Mouse (Mus musculus) liver, embryonic 15.5 days (tissue): ENCODE measurements around the gene Tcf7l2. TPM values are rescaled to one million over a fixed set of nuclear protein-coding genes. Genes with fewer than 3 reads are reported as not detected.

Source experiments
- ATAC-seq: fragments of 200-750 bp; cut with Nextera tagmentation; 2 replicates; pipeline ENCODE4 v1.8.0; 2017; ENCODE audit warnings: moderate number of reproducible peaks, mild to moderate bottlenecking, moderate library complexity; ENCODE audit not compliant: insufficient read depth
- H3K27ac ChIP-seq: fragments of 300-500 bp; sonication (generic); replicated peaks from 2 replicates; pipeline ENCODE4 v1.5.1; 2015; ENCODE audit warnings: mild to moderate bottlenecking, inconsistent platforms
- H3K27me3 ChIP-seq: fragments of 300-500 bp; sonication (generic); 2 replicates; pipeline ENCODE4 v1.6.1; 2015; ENCODE audit warnings: mild to moderate bottlenecking, inconsistent platforms
- H3K36me3 ChIP-seq: fragments of 300-500 bp; sonication (generic); replicated peaks from 2 replicates; pipeline ENCODE4 v1.6.1; 2015; ENCODE audit warnings: moderate library complexity, mild to moderate bottlenecking, inconsistent platforms
- H3K4me1 ChIP-seq: fragments of 300-500 bp; sonication (generic); replicated peaks from 2 replicates; pipeline ENCODE4 v1.6.1; 2015; ENCODE audit warnings: inconsistent platforms
- H3K4me2 ChIP-seq: fragments of 300-500 bp; sonication (generic); 2 replicates; pipeline ENCODE4 v1.6.1; 2015; ENCODE audit warnings: moderate library complexity, mild to moderate bottlenecking, inconsistent platforms
- H3K4me3 ChIP-seq: fragments of 300-500 bp; sonication (generic); replicated peaks from 2 replicates; pipeline ENCODE4 v1.5.1; 2015; ENCODE audit warnings: mild to moderate bottlenecking, inconsistent platforms
- H3K9ac ChIP-seq: fragments of 300-500 bp; sonication (generic); 2 replicates; pipeline ENCODE4 v1.6.1; 2015; ENCODE audit warnings: moderate library complexity, mild to moderate bottlenecking, inconsistent platforms
- H3K9me3 ChIP-seq: fragments of 300-500 bp; sonication (generic); replicated peaks from 2 replicates; pipeline ENCODE4 v1.6.1; 2016; ENCODE audit warnings: inconsistent platforms
- WGBS: fragments of 180-500 bp; shearing (Covaris S2); methylation state at CpG from one replicate; pipeline ENCODE4 v1.1.7; 2015; ENCODE audit warnings: mixed read lengths; ENCODE audit not compliant: insufficient replicate concordance; 5-methylcytosine and 5-hydroxymethylcytosine counted together
- polyA plus RNA-seq: library from polyadenylated mRNA; unstranded; fragments of >200 nt; fragmentation: Nextera tagmentation; extraction: Ambion mirVana; gene quantifications from 2 replicates; pipeline ENCODE4 v1.2.1, GENCODE M21; 2015

The Tcf7l2 gene
- polyA plus RNA-seq, 1 experiment from 2014 or later = 19.3 TPM

DNA sequence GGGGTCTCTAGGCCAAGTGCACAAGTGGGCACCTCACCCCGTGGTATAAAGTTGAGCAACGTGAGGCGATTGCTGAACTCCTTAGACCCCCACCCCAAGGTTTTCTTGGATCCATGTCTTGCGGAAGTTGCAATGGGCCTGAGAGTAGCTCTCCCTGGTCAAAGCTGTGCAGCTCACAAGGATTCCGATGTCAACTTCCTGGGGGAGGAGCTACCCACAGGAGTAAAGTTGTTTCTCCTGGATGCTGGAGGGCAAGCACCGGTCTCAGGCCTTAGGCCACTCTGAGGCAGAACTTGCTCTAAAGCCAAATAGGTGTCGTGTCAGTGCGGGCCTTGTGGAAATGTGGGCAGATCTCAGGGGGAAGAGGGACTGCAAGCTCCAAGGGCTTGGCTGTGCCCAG, 12.2 kb upstream of the Tcf7l2 start:
- H3K9ac ChIP-seq = no peak overlapping the region
- H3K36me3 ChIP-seq = no peaks in the 10 kb centered on the region
- peaks cover 8% of the 10 kb centered on the region for H3K4me1 ChIP-seq
- H3K4me3 ChIP-seq = no peak overlapping the region
- WGBS = 66% methylated on average over 8 of the region's 8 CpGs
- no peaks in the 10 kb centered on the region for H3K27me3 ChIP-seq
- no peak overlapping the region for H3K4me2 ChIP-seq
- H3K27ac ChIP-seq = no peak overlapping the region
- H3K9me3 ChIP-seq = no peaks in the 10 kb centered on the region
- no peak for ATAC-seq

GRCm38 (mm10) chr19:55732499-55732898, 9.1 kb upstream of the Tcf7l2 start:
- H3K9ac ChIP-seq = no peak overlapping the region
- no peaks in the 10 kb centered on the region for H3K36me3 ChIP-seq
- ATAC-seq = peak; percentile 44; the same call in 1 of the 2 replicates
- peaks cover 8% of the 10 kb centered on the region for H3K4me1 ChIP-seq
- H3K4me2 ChIP-seq = no peak overlapping the region
- no peak overlapping the region for H3K27ac ChIP-seq
- 20% methylated on average over 6 of the region's 6 CpGs for WGBS
- H3K9me3 ChIP-seq = no peaks in the 10 kb centered on the region
- H3K4me3 ChIP-seq = no peak overlapping the region
- H3K27me3 ChIP-seq = 0 out of 2 replicates have a peak, but pooled peaks cover under 1% of the 10 kb centered on the region

DNA sequence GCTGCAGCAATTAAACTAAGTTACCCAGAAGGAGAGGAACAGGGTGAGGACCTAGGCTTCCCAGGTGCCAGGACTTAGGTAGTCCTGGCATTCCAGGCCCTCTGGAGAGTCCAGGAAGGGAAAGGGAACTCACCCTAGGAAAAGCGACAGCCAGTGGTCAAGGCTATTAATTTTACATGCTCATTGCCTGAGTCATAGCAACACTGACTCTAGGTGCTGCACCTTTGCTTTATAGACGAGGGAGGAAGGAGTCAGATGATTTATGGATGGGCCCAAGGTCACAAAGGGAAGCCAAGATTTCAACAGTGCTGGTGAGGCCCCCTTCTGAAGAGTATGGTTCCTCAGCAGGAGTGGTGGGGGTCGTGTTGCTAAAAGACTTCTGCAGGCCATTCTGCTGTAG, 8.6 kb upstream of the Tcf7l2 start:
- Histone ChIP-seq H3K4me1 (peaks cover 8% of the 10 kb centered on the region), H3K27ac (no peak overlapping the region), H3K4me3 (no peak overlapping the region), H3K9me3 (no peaks in the 10 kb centered on the region), H3K4me2 (no peak overlapping the region), H3K9ac (no peak overlapping the region), H3K36me3 (no peaks in the 10 kb centered on the region), H3K27me3 (peaks cover 5% of the 10 kb centered on the region; the same call in 1 of the 2 replicates)
- ATAC-seq = no peak
- WGBS = 28% methylated on average over 3 of the region's 3 CpGs

DNA sequence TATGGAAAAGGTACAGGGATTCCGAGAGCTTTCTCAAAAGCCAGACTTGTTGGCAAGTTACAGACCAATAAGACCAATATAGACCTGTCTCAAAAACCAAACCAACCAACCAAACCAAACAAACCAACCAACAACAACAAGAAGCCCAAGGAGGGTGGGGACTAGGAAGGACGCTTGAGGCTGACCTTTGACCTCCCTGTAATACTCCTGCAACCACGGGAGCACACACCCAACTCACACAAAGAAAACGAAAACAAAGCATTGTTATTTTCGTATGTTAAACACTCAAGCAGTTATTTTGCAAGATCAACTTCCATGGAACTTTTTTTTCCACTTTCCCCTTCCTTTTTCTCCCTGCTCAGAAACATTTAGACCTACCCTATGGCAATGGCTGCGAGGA, 5.6 kb upstream of the Tcf7l2 start:
- no peaks in the 10 kb centered on the region for H3K9me3 ChIP-seq
- no peak overlapping the region for H3K27ac ChIP-seq
- 35% methylated on average over 6 of the region's 6 CpGs for WGBS
- peaks cover 13% of the 10 kb centered on the region for H3K4me1 ChIP-seq
- H3K4me2 ChIP-seq = no peak overlapping the region
- no peak overlapping the region for H3K9ac ChIP-seq
- ATAC-seq = no peak
- peaks cover 25% of the 10 kb centered on the region for H3K27me3 ChIP-seq
- no peak overlapping the region for H3K4me3 ChIP-seq
- no peaks in the 10 kb centered on the region for H3K36me3 ChIP-seq

- no peak overlapping the region for H3K4me3 ChIP-seq
- no peak for ATAC-seq
- no peaks in the 10 kb centered on the region for H3K9me3 ChIP-seq
- H3K27me3 ChIP-seq = peaks cover 62% of the 10 kb centered on the region
- no peak overlapping the region for H3K9ac ChIP-seq
- 58% methylated on average over 4 of the region's 4 CpGs for WGBS
- H3K4me2 ChIP-seq = no peak overlapping the region
- peaks cover 10% of the 10 kb centered on the region for H3K4me1 ChIP-seq
- no peak overlapping the region for H3K27ac ChIP-seq
- H3K36me3 ChIP-seq = no peaks in the 10 kb centered on the region
Observed at GRCm38 (mm10) chr19:55739713-55740112, 1.9 kb upstream of the Tcf7l2 start.

DNA sequence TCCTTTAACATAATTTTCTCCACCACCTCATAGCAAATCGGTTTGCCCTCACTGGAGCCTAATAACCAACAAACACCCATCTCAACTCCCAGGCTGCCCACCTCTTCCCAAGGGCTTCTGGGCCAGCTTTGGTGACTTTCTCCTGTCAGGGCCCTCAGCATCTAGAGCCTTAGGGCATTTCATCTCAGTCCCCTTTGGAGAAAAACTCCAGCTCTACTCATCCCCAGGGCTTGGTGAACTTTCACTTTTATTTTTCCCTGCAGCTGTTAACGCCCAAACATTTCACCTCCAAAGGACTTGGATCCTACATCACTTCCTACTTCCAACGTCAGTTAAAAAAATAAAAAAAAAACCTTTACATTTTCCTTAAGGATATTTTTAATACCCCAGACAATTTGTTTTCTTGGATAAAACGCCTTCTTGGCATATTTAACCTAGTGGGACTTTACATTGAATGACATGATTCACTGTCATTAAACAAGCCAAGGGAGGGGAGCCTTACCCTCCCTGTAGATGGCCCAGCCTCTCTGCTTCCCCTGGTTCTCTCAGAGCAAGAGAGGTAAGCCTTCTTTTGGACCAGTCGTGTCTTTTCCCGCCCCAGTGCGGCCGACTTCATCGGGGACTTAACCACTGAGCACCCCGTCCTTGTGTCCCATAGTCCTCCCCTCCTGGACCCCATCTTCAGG, 724 bp upstream of the Tcf7l2 start:
- ATAC-seq = no peak; the same call in 1 of the 2 replicates
- Histone ChIP-seq H3K9ac (peak overlapping the region; percentile 21; the same call in 1 of the 2 replicates), H3K4me1 (peaks cover 13% of the 10 kb centered on the region), H3K9me3 (no peaks in the 10 kb centered on the region), H3K27me3 (peaks cover 73% of the 10 kb centered on the region), H3K4me3 (peak overlapping the region; percentile 61), H3K27ac (peak overlapping the region; percentile 64), H3K36me3 (no peaks in the 10 kb centered on the region), H3K4me2 (peak overlapping the region; percentile 68)
- 14% methylated on average over 10 of the region's 10 CpGs for WGBS

DNA sequence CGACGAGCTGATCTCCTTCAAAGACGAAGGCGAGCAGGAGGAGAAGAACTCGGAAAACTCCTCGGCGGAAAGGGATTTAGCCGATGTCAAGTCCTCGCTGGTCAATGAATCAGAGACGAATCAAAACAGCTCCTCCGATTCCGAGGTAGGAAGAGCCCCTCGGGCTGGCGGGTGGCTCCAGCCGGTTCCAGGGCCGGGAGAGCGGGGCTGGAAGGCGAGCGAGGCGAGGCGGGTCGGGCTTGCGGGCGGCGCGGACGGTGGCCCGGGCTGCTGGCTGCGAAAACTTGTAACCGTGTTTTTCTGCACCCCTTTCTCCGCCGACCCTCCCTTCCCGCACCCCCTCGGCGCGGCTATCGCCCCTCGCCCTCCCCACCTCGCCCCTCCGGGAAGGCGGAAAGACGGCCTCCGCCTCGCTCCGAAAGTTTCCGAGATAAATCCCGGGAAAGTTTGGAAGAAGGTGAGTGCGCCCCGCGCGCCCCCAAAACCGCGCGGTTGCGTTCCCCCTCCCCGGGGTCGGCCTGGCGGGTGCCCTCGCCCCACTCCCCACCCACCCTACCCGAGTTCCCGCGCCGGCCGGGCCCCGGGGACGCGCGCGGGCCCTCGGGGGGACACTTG, 873 bp downstream of the Tcf7l2 start:
- Histone ChIP-seq H3K27ac (peak overlapping the region; percentile 70), H3K4me2 (peak overlapping the region; percentile 68), H3K27me3 (peaks cover 88% of the 10 kb centered on the region), H3K9me3 (no peaks in the 10 kb centered on the region), H3K4me1 (peaks cover 20% of the 10 kb centered on the region), H3K36me3 (no peaks in the 10 kb centered on the region), H3K4me3 (peak overlapping the region; percentile 61), H3K9ac (peak overlapping the region; percentile 56)
- ATAC-seq = no peak
- under 1% methylated on average over 70 of the region's 70 CpGs for WGBS

DNA sequence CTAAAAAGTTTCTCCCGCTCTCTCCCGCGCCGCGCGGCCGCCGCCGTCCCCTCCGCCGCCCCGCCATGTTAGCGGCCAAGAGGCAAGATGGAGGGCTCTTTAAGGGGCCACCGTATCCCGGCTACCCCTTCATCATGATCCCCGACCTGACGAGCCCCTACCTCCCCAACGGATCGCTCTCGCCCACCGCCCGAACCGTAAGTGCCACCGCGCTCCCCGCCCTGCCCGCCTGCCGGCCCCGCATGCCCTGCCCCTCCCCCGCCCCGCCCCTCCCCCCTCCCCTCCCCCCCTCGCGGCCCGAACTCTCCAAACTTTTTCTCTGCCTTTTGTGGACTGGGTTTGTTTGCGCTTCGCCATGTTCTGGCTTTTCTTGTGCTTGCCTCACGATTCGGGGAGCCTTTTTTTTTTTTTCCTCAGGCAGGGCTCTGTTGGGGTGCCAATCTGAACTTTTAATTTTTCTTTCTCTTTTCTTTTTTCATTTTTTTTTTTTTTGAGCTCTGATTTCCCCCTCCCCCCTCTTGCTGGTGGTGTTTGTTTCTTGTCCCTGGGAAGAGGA, 1.5 kb downstream of the Tcf7l2 start:
- H3K27ac ChIP-seq = peak overlapping the region; percentile 70
- peaks cover 22% of the 10 kb centered on the region for H3K4me1 ChIP-seq
- H3K4me3 ChIP-seq = peak overlapping the region; percentile 61
- no peak for ATAC-seq
- 1% methylated on average over 31 of the region's 38 CpGs for WGBS
- no peaks in the 10 kb centered on the region for H3K9me3 ChIP-seq
- H3K27me3 ChIP-seq = peaks cover 90% of the 10 kb centered on the region
- H3K36me3 ChIP-seq = no peaks in the 10 kb centered on the region
- peak overlapping the region; percentile 68 for H3K4me2 ChIP-seq
- peak overlapping the region; percentile 56 for H3K9ac ChIP-seq

GRCm38 (mm10) chr19:55743557-55744441, 2.2 kb downstream of the Tcf7l2 start:
- Histone ChIP-seq H3K4me1 (peaks cover 24% of the 10 kb centered on the region), H3K4me3 (peak overlapping the region; percentile 61), H3K27ac (peak overlapping the region; percentile 70), H3K36me3 (no peaks in the 10 kb centered on the region), H3K9ac (peak overlapping the region; percentile 46), H3K27me3 (peaks cover 97% of the 10 kb centered on the region), H3K9me3 (no peaks in the 10 kb centered on the region), H3K4me2 (peak overlapping the region; percentile 68)
- under 1% methylated on average over 47 of the region's 47 CpGs for WGBS
- peak; percentile 32; the same call in 1 of the 2 replicates for ATAC-seq

DNA sequence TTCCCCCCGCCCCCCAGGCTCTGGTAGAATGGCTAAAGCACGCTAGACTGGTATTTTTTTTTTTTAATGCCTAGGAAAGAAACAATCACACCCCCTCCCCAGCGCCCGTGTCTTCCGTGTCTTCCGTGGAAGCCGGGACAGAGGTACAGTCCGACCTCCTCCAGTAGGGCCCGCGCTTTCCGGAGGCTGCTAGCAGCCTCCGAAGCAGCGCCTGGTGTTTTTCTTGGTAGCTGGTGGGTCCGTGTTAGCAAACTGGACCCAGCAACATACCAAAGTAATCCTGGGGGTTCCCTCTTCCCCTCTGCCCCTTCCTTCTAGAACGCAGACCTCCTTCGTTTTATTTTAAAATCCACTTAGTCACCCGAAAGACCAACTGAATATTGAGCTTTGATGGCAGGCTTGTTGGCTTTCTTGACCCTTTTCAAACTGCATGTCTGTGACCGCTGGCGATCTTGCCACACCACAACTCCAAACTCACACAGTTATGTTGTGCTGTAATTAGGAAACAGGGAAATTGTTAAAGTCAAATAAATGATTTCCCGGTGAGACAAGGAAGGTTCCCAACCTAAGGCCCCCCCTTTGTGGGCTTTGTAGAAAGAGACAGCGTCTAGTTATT, 3.1 kb downstream of the Tcf7l2 start:
- peaks cover 93% of the 10 kb centered on the region for H3K27me3 ChIP-seq
- H3K4me2 ChIP-seq = peak overlapping the region; percentile 68
- peak overlapping the region; percentile 61 for H3K4me3 ChIP-seq
- ATAC-seq = no peak
- peak overlapping the region; percentile 70; the same call in 1 of the 2 replicates for H3K27ac ChIP-seq
- H3K9ac ChIP-seq = no peak overlapping the region
- 5% methylated on average over 21 of the region's 21 CpGs for WGBS
- peaks cover 25% of the 10 kb centered on the region for H3K4me1 ChIP-seq
- no peaks in the 10 kb centered on the region for H3K9me3 ChIP-seq
- no peaks in the 10 kb centered on the region for H3K36me3 ChIP-seq
